Mouse (Mus musculus) erythroblast, embryonic 14.5 days (primary cell): ENCODE results near the gene Prss33. TPM values are rescaled to one million over a fixed set of nuclear protein-coding genes. Genes with fewer than 3 reads are reported as not detected.
A peak's percentile ranks its signal among the peaks of the same experiment; 100 is the strongest.

Experiments
- H3K27me3 ChIP-seq: 2 replicates; pipeline ENCODE4 v1.6.1; 2012; ENCODE audit warnings: inconsistent platforms; ENCODE audit not compliant: control insufficient read depth
- H3K36me3 ChIP-seq: 2 replicates; pipeline ENCODE4 v1.6.1; 2012; ENCODE audit warnings: mild to moderate bottlenecking, inconsistent platforms; ENCODE audit not compliant: control insufficient read depth
- H3K4me1 ChIP-seq: 2 replicates; pipeline ENCODE4 v1.6.1; 2012; ENCODE audit warnings: inconsistent platforms; ENCODE audit not compliant: control insufficient read depth
- H3K4me3 ChIP-seq: replicated peaks from 2 replicates; pipeline ENCODE3; 2012; ENCODE audit warnings: moderate library complexity, mild to moderate bottlenecking, inconsistent platforms
- H3K9me3 ChIP-seq: 2 replicates; pipeline ENCODE4 v1.6.1; 2012; ENCODE audit warnings: low read length, inconsistent platforms, mixed read lengths; ENCODE audit not compliant: control insufficient read depth
- GATA1 ChIP-seq: IDR thresholded peaks from 2 replicates; pipeline ENCODE4 v1.6.1; 2012; ENCODE audit warnings: low read length, inconsistent platforms, mixed read lengths
- TAL1 ChIP-seq: IDR thresholded peaks from 3 replicates; pipeline ENCODE4 v1.6.1; 2012; ENCODE audit warnings: low read length, inconsistent platforms, mixed read lengths
- polyA plus RNA-seq: library from polyadenylated mRNA; stranded (reverse); fragments of >175 nt; gene quantifications from 2 replicates; pipeline ENCODE4 v1.2.3, GENCODE M21; 2012

Prss33 gene
- polyA plus RNA-seq, 1 experiment: not detected

DNA sequence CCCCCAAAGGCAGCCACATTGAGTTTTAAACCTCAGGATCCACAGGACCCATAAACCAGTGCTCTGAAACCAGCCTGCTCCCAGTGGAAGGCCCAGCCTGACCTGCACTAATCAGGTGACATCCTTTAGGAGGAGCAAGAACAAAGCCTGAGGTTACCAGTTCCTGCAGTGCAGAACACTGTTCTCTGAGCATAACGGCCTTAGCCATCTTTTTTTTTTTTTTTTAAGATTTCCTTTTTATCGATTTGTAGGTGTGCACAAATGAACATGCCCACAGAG, 44.8 kb downstream of the Prss33 start:
- Histone ChIP-seq H3K4me3 (no peak overlapping the region), H3K9me3 (no peaks in the 10 kb centered on the region), H3K36me3 (no peaks in the 10 kb centered on the region), H3K27me3 (peaks cover 20% of the 10 kb centered on the region), H3K4me1 (peaks cover 22% of the 10 kb centered on the region)
- TF ChIP-seq TAL1 (no peak), GATA1 (no peak)

DNA sequence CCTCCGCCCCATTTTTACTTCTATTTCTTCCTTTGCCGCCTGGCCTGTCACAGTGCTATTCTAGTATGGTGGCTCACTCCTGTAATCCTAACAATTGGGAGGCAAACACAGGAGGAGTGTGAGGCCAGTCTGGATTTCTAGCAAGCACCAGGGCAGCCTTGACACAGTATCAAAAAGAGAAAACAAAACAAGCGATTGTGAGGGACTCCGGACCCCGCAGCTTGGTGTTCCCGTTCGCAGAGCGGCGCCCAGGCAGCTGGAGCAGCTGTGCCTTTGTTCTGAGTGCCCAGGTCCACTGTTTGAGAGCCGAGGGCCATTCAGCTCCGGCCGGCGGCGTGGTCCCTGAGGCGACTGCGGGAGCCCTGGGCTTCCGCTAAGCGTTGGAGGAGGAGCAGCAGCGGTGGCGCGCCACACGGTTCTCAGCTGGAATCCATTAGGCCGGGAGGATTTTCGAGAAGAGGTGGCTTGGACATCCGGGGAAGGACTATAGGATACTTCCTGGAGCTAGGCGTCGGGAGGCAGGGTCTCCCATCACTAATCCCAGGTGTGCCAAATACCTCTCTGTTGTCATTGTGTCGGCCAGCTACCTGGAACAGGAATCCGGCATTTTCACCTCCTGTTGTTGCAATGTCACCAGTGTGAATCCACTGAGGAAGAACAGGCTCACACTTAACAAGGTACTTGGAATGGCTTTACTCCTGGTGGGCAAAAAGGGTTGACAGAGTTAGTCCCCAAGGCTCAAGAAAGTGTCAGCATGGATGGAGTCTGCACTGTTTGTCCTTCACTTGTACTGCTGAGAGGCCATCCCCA, 45.4 kb downstream of the Prss33 start, which contains the start of gene Srrm2:
Gene Srrm2, plus strand, starts transcription at position 264 of the 810 bp plus-strand sequence.
- Histone ChIP-seq H3K36me3 (no peaks in the 10 kb centered on the region), H3K27me3 (peaks cover 25% of the 10 kb centered on the region), H3K9me3 (no peaks in the 10 kb centered on the region), H3K4me1 (peaks cover 27% of the 10 kb centered on the region), H3K4me3 (peak within 1 kb of the TSS; percentile 59)
- TF ChIP-seq GATA1 (no peak), TAL1 (no peak)

DNA sequence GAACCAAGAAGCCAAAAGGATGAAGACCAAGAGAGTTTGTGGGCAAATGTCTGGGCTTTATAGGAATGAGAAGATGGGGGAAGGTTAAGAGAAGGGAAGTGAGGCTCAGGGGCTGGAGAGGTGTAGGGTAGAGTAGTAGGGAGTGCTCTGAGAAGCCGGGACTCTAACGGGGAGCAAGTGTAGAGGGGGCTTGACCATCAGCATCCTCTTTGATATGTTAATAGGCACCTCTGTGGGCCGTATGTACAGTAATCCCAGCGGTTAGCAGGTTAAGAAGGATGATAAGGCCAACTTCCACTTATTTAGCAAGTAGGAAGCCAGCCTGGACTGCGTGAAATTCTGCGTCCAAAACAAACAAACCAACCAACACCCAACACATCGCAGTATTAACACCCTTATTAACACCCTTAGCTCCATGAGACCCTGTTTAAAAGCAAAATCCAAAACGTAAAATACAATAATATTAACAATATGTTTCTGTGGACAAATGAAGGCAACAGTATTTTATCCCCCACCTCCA, 46.0 kb downstream of the Prss33 start:
- peaks cover 31% of the 10 kb centered on the region for H3K27me3 ChIP-seq
- H3K9me3 ChIP-seq: no peaks in the 10 kb centered on the region
- H3K4me3 ChIP-seq: peak overlapping the region; percentile 59
- H3K4me1 ChIP-seq: peaks cover 30% of the 10 kb centered on the region
- H3K36me3 ChIP-seq: no peaks in the 10 kb centered on the region
- TF ChIP-seq TAL1 (no peak), GATA1 (no peak)

DNA sequence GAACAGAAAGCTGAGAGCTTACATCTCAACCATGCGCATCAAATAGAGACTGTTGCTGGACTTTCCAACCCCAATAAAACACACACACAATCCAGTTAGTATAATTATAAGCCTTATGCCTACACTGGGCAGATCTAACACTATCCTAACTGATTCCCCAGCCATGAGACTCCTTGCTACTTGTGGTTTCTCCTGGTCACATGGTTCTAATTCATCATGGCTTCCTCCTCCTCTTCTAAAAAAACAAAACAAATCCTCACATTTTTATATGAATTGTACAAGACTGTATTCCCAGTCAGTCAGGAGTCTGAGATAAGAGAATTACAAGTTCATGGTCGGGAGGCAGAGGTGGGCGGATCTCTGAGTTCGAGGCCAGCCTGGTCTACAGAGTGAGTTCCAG, 46.9 kb downstream of the Prss33 start:
- TF ChIP-seq TAL1: no peak
- no peak for TF ChIP-seq GATA1

DNA sequence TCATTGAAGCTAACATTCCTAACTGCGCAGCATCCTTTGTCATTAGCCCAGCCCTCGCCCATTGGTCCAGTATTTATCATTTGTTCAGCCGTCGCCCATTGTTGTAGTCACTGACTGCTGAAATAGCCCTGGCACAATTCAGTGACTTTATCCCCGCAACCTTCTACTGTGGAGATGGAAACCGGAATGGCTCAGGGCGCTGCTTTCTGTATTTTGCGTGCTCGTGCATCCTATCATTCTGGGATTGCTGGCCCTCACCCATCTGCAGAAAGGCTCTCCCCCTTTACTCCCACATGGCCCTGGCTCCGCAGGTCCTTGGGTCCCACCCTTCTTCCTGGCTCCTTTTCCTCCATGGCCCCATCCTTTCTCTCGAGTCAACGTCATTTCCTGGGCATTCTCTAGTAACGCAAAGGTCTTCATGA, 49.3 kb downstream of the Prss33 start:
- TF ChIP-seq TAL1 (no peak), GATA1 (no peak)
- peak overlapping the region; percentile 60 for H3K4me3 ChIP-seq

More for the DNA sequence above, 46.9 kb downstream of the Prss33 start:
- no peaks in the 10 kb centered on the region for H3K9me3 ChIP-seq
- H3K4me1 ChIP-seq: peaks cover 30% of the 10 kb centered on the region
- H3K36me3 ChIP-seq: no peaks in the 10 kb centered on the region
- H3K27me3 ChIP-seq: peaks cover 34% of the 10 kb centered on the region
- no peak overlapping the region for H3K4me3 ChIP-seq

DNA sequence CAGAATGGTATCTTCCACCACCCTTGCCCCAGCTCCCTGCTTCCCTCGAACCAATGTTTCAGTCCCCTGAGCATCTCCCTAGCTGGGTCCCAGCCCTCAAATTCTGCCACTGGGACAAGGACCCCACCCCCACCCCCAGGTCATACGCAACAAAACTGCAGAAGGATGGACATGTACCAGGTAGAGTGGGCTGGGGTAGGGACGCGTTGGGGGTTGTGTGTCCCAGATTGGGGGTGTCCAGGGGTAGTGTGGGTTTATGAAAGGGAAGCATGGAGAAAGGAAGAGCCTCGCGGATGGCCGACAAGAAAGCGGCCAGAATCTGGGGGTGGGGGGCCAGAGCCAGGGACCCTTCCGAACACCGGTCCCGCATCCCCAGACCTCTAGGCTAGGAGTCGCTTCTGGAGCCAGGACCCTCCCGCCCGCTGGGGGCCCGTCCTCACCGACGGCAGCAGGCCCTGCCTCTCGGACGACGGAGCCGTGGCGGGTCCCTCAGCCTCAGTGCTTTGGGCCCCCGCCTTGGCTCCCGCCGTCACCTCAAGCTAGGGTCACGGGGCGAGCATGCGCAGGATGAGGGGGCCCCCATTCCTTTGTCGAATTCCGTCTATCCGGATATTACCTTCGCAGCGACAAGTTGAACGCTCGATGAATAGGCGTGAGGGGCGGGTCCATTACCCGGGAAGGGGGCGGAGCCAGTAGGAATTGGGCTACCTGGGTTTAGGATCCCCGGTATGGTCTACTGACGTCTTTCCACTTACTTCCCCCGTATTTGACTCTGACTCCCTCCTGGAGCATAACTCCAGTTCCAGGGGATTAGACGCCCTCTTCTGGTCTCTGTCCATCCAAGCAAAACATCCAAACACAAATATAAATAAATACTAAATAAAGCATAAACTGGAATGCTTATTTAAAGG, 50.0 kb downstream of the Prss33 start, which contains the start of gene Flywch2:
Gene Flywch2, minus strand, starts transcription at position 521 of the 911 bp plus-strand sequence.
- H3K4me3 ChIP-seq: peak within 1 kb of the TSS; percentile 60
- TF ChIP-seq GATA1: no peak
- no peak for TF ChIP-seq TAL1

More for the DNA sequence above, 49.3 kb downstream of the Prss33 start:
- H3K9me3 ChIP-seq: no peaks in the 10 kb centered on the region
- peaks cover 34% of the 10 kb centered on the region for H3K27me3 ChIP-seq
- H3K4me1 ChIP-seq: peaks cover 30% of the 10 kb centered on the region
- no peaks in the 10 kb centered on the region for H3K36me3 ChIP-seq

DNA sequence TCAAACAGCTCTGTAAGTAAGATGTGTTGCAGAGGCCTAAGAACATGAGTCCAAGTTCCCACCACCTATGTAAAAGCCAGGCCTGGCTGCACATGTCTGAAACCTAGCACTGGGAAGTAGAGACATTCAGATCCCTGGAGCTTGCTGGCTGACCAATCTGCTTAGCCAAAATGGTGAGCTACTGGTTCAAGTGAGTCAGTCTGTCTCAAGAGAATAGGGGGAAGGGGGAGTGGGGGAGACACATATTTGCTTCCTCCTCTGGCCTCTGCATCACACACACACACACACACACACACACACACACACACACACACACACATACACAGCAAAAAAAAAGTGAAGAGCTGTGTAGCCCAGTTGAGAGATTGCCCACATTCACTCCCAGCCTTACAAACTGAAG, 52.5 kb downstream of the Prss33 start:
- H3K36me3 ChIP-seq: no peaks in the 10 kb centered on the region
- peaks cover 16% of the 10 kb centered on the region for H3K4me1 ChIP-seq
- H3K4me3 ChIP-seq: no peak overlapping the region
- peaks cover 17% of the 10 kb centered on the region for H3K27me3 ChIP-seq
- TF ChIP-seq GATA1: no peak
- TF ChIP-seq TAL1: no peak
- no peaks in the 10 kb centered on the region for H3K9me3 ChIP-seq

More for the DNA sequence above, 50.0 kb downstream of the Prss33 start, which contains the start of gene Flywch2:
- peaks cover 31% of the 10 kb centered on the region for H3K27me3 ChIP-seq
- H3K4me1 ChIP-seq: peaks cover 29% of the 10 kb centered on the region
- no peaks in the 10 kb centered on the region for H3K36me3 ChIP-seq
- H3K9me3 ChIP-seq: no peaks in the 10 kb centered on the region

Other genes starting within 250 kb of the Prss33 start
- gene Zfp13, start 236.6 kb downstream of the Prss33 start, polyA plus RNA-seq: 0.03 TPM in 1 of 2 replicates, not detected in the other
- gene Zscan10, start 235.2 kb downstream of the Prss33 start, polyA plus RNA-seq: not detected in 2 replicates
- not detected in 2 replicates for gene Mmp25, start 190.8 kb downstream of the Prss33 start, polyA plus RNA-seq
- not detected in 2 replicates for gene Bicdl2, start 175.6 kb downstream of the Prss33 start, polyA plus RNA-seq
- gene Hcfc1r1, start 162.5 kb downstream of the Prss33 start, polyA plus RNA-seq: 35.0 and 35.6 TPM in 2 replicates
- 8.8 and 10.0 TPM in 2 replicates for gene Thoc6, start 162.2 kb downstream of the Prss33 start, polyA plus RNA-seq
- gene Tnfrsf12a, start 158.6 kb downstream of the Prss33 start, polyA plus RNA-seq: 0.05 TPM in 1 of 2 replicates, not detected in the other
- not detected in 2 replicates for gene Cldn6, start 156.8 kb downstream of the Prss33 start, polyA plus RNA-seq
- gene Cldn9, start 152.0 kb downstream of the Prss33 start, polyA plus RNA-seq: not detected in 2 replicates
- gene 1520401A03Rik, start 113.3 kb downstream of the Prss33 start, polyA plus RNA-seq: 0.06 TPM in 1 of 2 replicates, not detected in the other
- 46.9 and 56.9 TPM in 2 replicates for gene Pkmyt1, start 109.7 kb downstream of the Prss33 start, polyA plus RNA-seq
- gene Paqr4, start 95.2 kb downstream of the Prss33 start, polyA plus RNA-seq: 2.2 and 3.9 TPM in 2 replicates
- 0.02 TPM in 1 of 2 replicates, not detected in the other for gene Kremen2, start 90.2 kb downstream of the Prss33 start, polyA plus RNA-seq
- 1.4 and 2.3 TPM in 2 replicates for gene Flywch1, start 64.5 kb downstream of the Prss33 start, polyA plus RNA-seq
- gene Flywch2, start 50.0 kb downstream of the Prss33 start, polyA plus RNA-seq: 0.06 TPM in 1 of 2 replicates, not detected in the other
- 21.7 and 36.5 TPM in 2 replicates for gene Srrm2, start 45.5 kb downstream of the Prss33 start, polyA plus RNA-seq
- gene Elob, start 6.9 kb downstream of the Prss33 start, polyA plus RNA-seq: 109 and 150 TPM in 2 replicates
- 0.03 TPM in 1 of 2 replicates, not detected in the other for gene Prss32, start 7.8 kb upstream of the Prss33 start, polyA plus RNA-seq
- gene Prss41, start 8.1 kb upstream of the Prss33 start, polyA plus RNA-seq: 0.05 and 0.09 TPM in 2 replicates
- not detected in 2 replicates for gene Prss21, start 32.0 kb upstream of the Prss33 start, polyA plus RNA-seq
- not detected in 2 replicates for gene Dcpp1, start 44.8 kb upstream of the Prss33 start, polyA plus RNA-seq
- not detected in 2 replicates for gene Dcpp2, start 44.8 kb upstream of the Prss33 start, polyA plus RNA-seq
- gene Dcpp3, start 81.4 kb upstream of the Prss33 start, polyA plus RNA-seq: not detected in 2 replicates
- not detected in 2 replicates for gene Sbp, start 105.6 kb upstream of the Prss33 start, polyA plus RNA-seq
- gene Sbpl, start 119.2 kb upstream of the Prss33 start, polyA plus RNA-seq: not detected in 2 replicates
- not detected in 2 replicates for gene Prss30, start 144.5 kb upstream of the Prss33 start, polyA plus RNA-seq
- 2.9 and 3.4 TPM in 2 replicates for gene Prss22, start 162.0 kb upstream of the Prss33 start, polyA plus RNA-seq
- gene Prss27, start 202.1 kb upstream of the Prss33 start, polyA plus RNA-seq: not detected in 2 replicates
- 0.66 TPM in 2 replicates for gene Kctd5, start 237.4 kb upstream of the Prss33 start, polyA plus RNA-seq